Mouse (Mus musculus) lung, postnatal 0 days (tissue): ENCODE data around the gene Cryba2. TPM values are rescaled to one million over a fixed set of nuclear protein-coding genes. Genes with fewer than 3 reads are reported as not detected.
A peak's percentile ranks its signal among the peaks of the same experiment; 100 is the strongest.

Source experiments
- ATAC-seq: fragments of 200-750 bp; cut with Nextera tagmentation; 2 replicates; pipeline ENCODE4 v1.8.0; 2017; ENCODE audit warnings: moderate library complexity
- DNase-seq: peaks from one replicate; pipeline ENCODE4 v3.0.0-alpha.2; 2016; ENCODE audit warnings: low spot score
- H3K27ac ChIP-seq: fragments of 300-500 bp; sonication (generic); 2 replicates; pipeline ENCODE4 v1.5.1; 2014; ENCODE audit warnings: antibody characterized with exemption, mild to moderate bottlenecking, low read length, mixed read lengths
- H3K27me3 ChIP-seq: fragments of 300-500 bp; sonication (generic); replicated peaks from 2 replicates; pipeline ENCODE4 v1.6.1; 2014; ENCODE audit warnings: low read length, mixed read lengths; ENCODE audit not compliant: insufficient read depth
- H3K36me3 ChIP-seq: fragments of 300-500 bp; sonication (generic); 2 replicates; pipeline ENCODE4 v1.6.1; 2014; ENCODE audit warnings: low read length, mixed read lengths; ENCODE audit not compliant: insufficient read depth
- H3K4me1 ChIP-seq: fragments of 300-500 bp; sonication (generic); 2 replicates; pipeline ENCODE4 v1.6.1; 2014; ENCODE audit warnings: antibody characterized with exemption, low read depth, low read length, mixed read lengths; ENCODE audit not compliant: insufficient read depth
- H3K4me2 ChIP-seq: fragments of 300-500 bp; sonication (generic); replicated peaks from 2 replicates; pipeline ENCODE4 v1.6.1; 2014; ENCODE audit warnings: low read depth, mild to moderate bottlenecking, low read length, moderate library complexity, mixed read lengths
- H3K4me3 ChIP-seq: fragments of 300-500 bp; sonication (generic); 2 replicates; pipeline ENCODE4 v1.5.1; 2014; ENCODE audit warnings: low read depth, low read length
- H3K9ac ChIP-seq: fragments of 300-500 bp; sonication (generic); replicated peaks from 2 replicates; pipeline ENCODE4 v1.6.1; 2014; ENCODE audit warnings: low read depth, mild to moderate bottlenecking
- H3K9me3 ChIP-seq: fragments of 300-500 bp; sonication (generic); 2 replicates; pipeline ENCODE4 v1.6.1; 2016; ENCODE audit warnings: low read length, mixed read lengths
- CTCF ChIP-seq: IDR thresholded peaks from 2 replicates; pipeline ENCODE4 v1.5.1; 2016; ENCODE audit warnings: antibody characterized with exemption, mild to moderate bottlenecking
- EP300 ChIP-seq: IDR thresholded peaks from 2 replicates; pipeline ENCODE4 v1.6.1; 2016; ENCODE audit warnings: antibody characterized with exemption, mild to moderate bottlenecking, control low read depth
- WGBS: fragments of 180-500 bp; shearing (Covaris S2); extraction: QIAGEN DNeasy Blood & Tissue Kit; methylation state at CpG from one replicate; pipeline ENCODE4 v1.1.7; 2014; 5-methylcytosine and 5-hydroxymethylcytosine counted together
- polyA plus RNA-seq: library from polyadenylated mRNA; unstranded; fragments of >200 nt; fragmentation: Nextera tagmentation; extraction: Ambion mirVana; gene quantifications from 2 replicates; pipeline ENCODE4 v1.2.1, GENCODE M21; 2015

The Cryba2 gene
- polyA plus RNA-seq, 1 experiment from 2014 or later = not detected

DNA sequence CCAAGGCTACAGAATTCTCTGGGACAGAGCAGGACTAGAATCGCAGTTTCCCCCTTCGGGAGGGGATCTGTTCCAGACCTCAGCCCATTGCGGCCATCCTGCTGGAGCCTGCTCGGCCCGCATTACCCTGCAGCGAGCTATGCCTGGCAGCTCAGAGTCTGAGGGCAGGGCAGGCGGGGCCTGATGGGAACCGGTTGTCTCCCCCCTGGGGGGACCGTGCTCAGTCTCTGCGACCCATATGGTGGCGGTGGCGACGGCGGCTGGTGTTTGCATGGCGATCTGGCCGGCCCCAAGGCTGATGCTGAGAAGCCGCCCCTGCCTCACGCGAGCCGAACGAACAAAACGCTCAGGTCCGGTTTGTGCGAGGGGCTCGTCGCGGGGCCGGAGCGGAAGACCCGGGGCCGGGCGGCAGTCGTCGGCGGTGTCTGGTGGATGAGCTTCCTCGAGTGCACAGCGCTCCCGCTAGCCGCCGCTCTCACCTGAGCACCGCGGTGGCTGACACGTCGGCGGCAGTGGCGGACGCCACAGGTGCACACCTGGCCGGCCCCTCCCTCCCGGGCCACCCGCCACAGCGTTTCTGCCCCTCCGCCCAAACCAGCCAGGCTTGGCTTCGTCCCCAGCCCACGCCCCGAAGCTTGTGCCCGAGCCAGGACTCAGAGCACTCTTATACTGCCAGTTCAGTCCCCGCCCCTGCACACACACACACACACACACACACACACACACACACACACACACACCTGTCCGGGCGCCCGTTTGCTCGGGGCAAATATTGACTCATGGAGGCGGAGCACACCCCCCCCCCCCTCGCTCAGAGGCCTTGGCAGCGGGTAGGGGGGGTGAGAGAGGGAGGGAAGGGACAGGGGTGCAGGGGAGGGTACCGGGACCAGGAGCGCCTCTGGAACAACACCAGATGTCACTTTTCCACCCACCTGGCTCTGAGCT is 7.7 kb upstream of the Cryba2 start:
- peaks cover 28% of the 10 kb centered on the region for H3K27me3 ChIP-seq

GRCm38 (mm10) chr1:74898656-74899431 is 5.9 kb upstream of the Cryba2 start:
- TF ChIP-seq EP300 = no peak
- TF ChIP-seq CTCF = no peak
- no peaks in the 10 kb centered on the region for H3K36me3 ChIP-seq
- H3K27ac ChIP-seq = no peak overlapping the region
- H3K27me3 ChIP-seq = peaks cover 38% of the 10 kb centered on the region
- no peak overlapping the region for H3K9ac ChIP-seq
- no peaks in the 10 kb centered on the region for H3K9me3 ChIP-seq
- WGBS = 8% methylated on average over 7 of the region's 10 CpGs
- no peak overlapping the region for H3K4me2 ChIP-seq
- H3K4me1 ChIP-seq = no peaks in the 10 kb centered on the region
- DNase-seq (no peak), ATAC-seq (no peak)
- no peak overlapping the region for H3K4me3 ChIP-seq

More for the DNA sequence above, 7.7 kb upstream of the Cryba2 start:
- no peaks in the 10 kb centered on the region for H3K4me1 ChIP-seq
- DNase-seq = peak; percentile 88
- H3K4me3 ChIP-seq = peak overlapping the region; percentile 23; the same call in 1 of the 2 replicates
- H3K4me2 ChIP-seq = peak overlapping the region; percentile 55
- TF ChIP-seq CTCF = no peak
- TF ChIP-seq EP300 = no peak
- H3K9me3 ChIP-seq = no peaks in the 10 kb centered on the region
- H3K27ac ChIP-seq = no peak overlapping the region
- no peak overlapping the region for H3K9ac ChIP-seq
- peak; percentile 91 for ATAC-seq
- under 1% methylated on average over 43 of the region's 66 CpGs for WGBS
- no peaks in the 10 kb centered on the region for H3K36me3 ChIP-seq

- TF ChIP-seq CTCF = no peak
- no peak for TF ChIP-seq EP300
- Histone ChIP-seq H3K4me3 (no peak overlapping the region), H3K27ac (no peak overlapping the region), H3K9me3 (no peaks in the 10 kb centered on the region), H3K9ac (no peak overlapping the region), H3K36me3 (no peaks in the 10 kb centered on the region), H3K4me1 (no peaks in the 10 kb centered on the region), H3K27me3 (peaks cover 47% of the 10 kb centered on the region), H3K4me2 (no peak overlapping the region)
- ATAC-seq (no peak), DNase-seq (no peak)
- 4% methylated on average over 7 of the region's 7 CpGs for WGBS
Observed at GRCm38 (mm10) chr1:74897976-74898375, 5.0 kb upstream of the Cryba2 start.

GRCm38 (mm10) chr1:74894966-74895365 is 2.0 kb upstream of the Cryba2 start:
- Histone ChIP-seq H3K27ac (no peak overlapping the region), H3K9ac (no peak overlapping the region), H3K9me3 (no peaks in the 10 kb centered on the region), H3K4me1 (no peaks in the 10 kb centered on the region), H3K36me3 (no peaks in the 10 kb centered on the region), H3K4me3 (no peak overlapping the region), H3K27me3 (peaks cover 58% of the 10 kb centered on the region), H3K4me2 (no peak overlapping the region; the same call in 1 of the 2 replicates)
- TF ChIP-seq CTCF (peak; percentile 79), EP300 (no peak)
- 18% methylated on average over 4 of the region's 4 CpGs for WGBS
- DNase-seq = peak; percentile 46
- ATAC-seq = no peak

GRCm38 (mm10) chr1:74892351-74893133 is 401 bp downstream of the Cryba2 start:
- Histone ChIP-seq H3K27me3 (peaks cover 40% of the 10 kb centered on the region), H3K4me3 (no peak overlapping the region), H3K36me3 (no peaks in the 10 kb centered on the region), H3K4me2 (no peak overlapping the region), H3K9me3 (no peaks in the 10 kb centered on the region), H3K27ac (no peak overlapping the region), H3K4me1 (no peaks in the 10 kb centered on the region), H3K9ac (no peak overlapping the region)
- TF ChIP-seq CTCF = no peak
- TF ChIP-seq EP300 = no peak
- ATAC-seq = no peak
- WGBS = 2% methylated on average over 39 of the region's 39 CpGs
- no peak for DNase-seq
